Mouse (Mus musculus) hindbrain, embryonic 11.5 days (tissue): ENCODE results near the gene Klc1. TPM values are rescaled to one million over a fixed set of nuclear protein-coding genes. Genes with fewer than 3 reads are reported as not detected.
A peak's percentile ranks its signal among the peaks of the same experiment; 100 is the strongest.

Experiments
- ATAC-seq: fragments of 200-750 bp; cut with Nextera tagmentation; 2 replicates; pipeline ENCODE4 v1.8.0; 2017; ENCODE audit warnings: mild to moderate bottlenecking, moderate TSS enrichment, moderate library complexity; ENCODE audit not compliant: low FRiP score
- DNase-seq: peaks from one replicate; pipeline ENCODE4 v3.0.0-alpha.2; 2015; ENCODE audit warnings: low spot score
- H3K27ac ChIP-seq: fragments of 300-500 bp; sonication (generic); 2 replicates; pipeline ENCODE4 v1.5.1; 2014; ENCODE audit warnings: mild to moderate bottlenecking, low read depth, low read length
- H3K27me3 ChIP-seq: fragments of 300-500 bp; sonication (generic); 2 replicates; pipeline ENCODE4 v1.6.1; 2014; ENCODE audit warnings: mild to moderate bottlenecking, low read length, moderate library complexity, mixed read lengths; ENCODE audit not compliant: control insufficient read depth, insufficient read depth
- H3K36me3 ChIP-seq: fragments of 300-500 bp; sonication (generic); 2 replicates; pipeline ENCODE4 v1.6.1; 2014; ENCODE audit warnings: mild to moderate bottlenecking, low read length, moderate library complexity, mixed read lengths; ENCODE audit not compliant: control insufficient read depth, insufficient read depth
- H3K4me1 ChIP-seq: fragments of 300-500 bp; sonication (generic); replicated peaks from 2 replicates; pipeline ENCODE4 v1.6.1; 2014; ENCODE audit warnings: low read length, mixed read lengths; ENCODE audit not compliant: control insufficient read depth, insufficient read depth
- H3K4me2 ChIP-seq: fragments of 300-500 bp; sonication (generic); replicated peaks from 2 replicates; pipeline ENCODE4 v1.6.1; 2014; ENCODE audit warnings: mild to moderate bottlenecking, low read depth, low read length
- H3K4me3 ChIP-seq: fragments of 300-500 bp; sonication (generic); 2 replicates; pipeline ENCODE4 v1.5.1; 2014; ENCODE audit warnings: low read depth, low read length
- H3K9ac ChIP-seq: fragments of 300-500 bp; sonication (generic); 2 replicates; pipeline ENCODE4 v1.6.1; 2014; ENCODE audit warnings: low read depth, low read length
- H3K9me3 ChIP-seq: fragments of 300-500 bp; sonication (generic); 2 replicates; pipeline ENCODE4 v1.6.1; 2016; ENCODE audit warnings: low read length; ENCODE audit not compliant: control insufficient read depth
- WGBS: fragments of 180-500 bp; shearing (Covaris S2); extraction: QIAGEN DNeasy Blood & Tissue Kit; methylation state at CpG from one replicate; pipeline ENCODE4 v1.1.7; 2014; 5-methylcytosine and 5-hydroxymethylcytosine counted together
- polyA plus RNA-seq: library from polyadenylated mRNA; unstranded; fragments of >200 nt; fragmentation: Nextera tagmentation; extraction: Ambion mirVana; gene quantifications from 2 replicates; pipeline ENCODE4 v1.2.1, GENCODE M21; 2014

The Klc1 gene
- polyA plus RNA-seq, 1 experiment from 2014 or later, result 366 TPM

DNA sequence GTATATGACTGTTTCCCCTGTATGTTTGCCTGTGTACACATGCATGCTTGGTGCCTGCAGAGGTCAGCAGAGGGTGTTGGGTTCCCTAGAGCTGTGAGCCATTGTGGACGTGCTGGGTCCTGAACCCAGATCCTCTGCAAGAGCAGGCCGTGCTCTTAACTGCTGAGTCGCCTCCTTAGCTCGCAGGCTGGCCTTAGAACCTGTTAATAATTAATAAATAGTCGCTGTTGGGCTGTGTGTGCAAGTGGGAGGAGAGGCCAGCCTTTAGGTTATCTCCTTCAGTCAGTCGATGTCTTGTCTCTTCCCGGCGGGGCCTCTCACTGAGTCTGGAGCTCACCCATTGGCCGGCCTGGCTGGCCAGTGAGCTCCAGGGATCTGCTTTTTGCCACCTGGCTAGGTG, 58.3 kb downstream of the Klc1 start:
- WGBS, result 62% methylated on average over 9 of the region's 9 CpGs
- Histone ChIP-seq H3K36me3 (no peaks in the 10 kb centered on the region), H3K4me2 (no peak overlapping the region), H3K27me3 (no peaks in the 10 kb centered on the region), H3K4me3 (no peak overlapping the region), H3K9ac (no peak overlapping the region), H3K27ac (no peak overlapping the region), H3K9me3 (no peaks in the 10 kb centered on the region), H3K4me1 (peaks cover 12% of the 10 kb centered on the region)
- no peak for DNase-seq
- no peak for ATAC-seq

DNA sequence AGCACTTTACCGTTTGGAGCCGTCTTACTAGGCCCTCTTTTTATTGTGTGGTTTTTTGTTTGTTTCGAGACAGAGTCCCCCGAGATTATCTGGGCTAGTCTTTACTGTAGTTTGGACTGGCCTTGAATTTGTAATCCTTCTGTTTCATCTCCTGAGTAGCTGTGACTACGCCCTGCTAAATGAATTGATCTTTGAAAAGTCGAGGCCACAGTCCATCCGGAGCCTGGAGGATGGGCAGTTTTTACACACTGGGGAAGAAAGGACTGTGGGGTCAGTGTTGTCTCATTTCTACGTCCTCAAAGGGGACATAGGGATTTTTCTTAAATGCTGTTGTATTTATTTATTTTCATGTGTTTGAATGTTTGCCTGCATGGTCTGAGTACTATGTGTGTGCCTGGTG, 59.3 kb downstream of the Klc1 start:
- Histone ChIP-seq H3K4me3 (no peak overlapping the region), H3K9me3 (no peaks in the 10 kb centered on the region), H3K36me3 (no peaks in the 10 kb centered on the region), H3K9ac (no peak overlapping the region), H3K4me1 (peaks cover 10% of the 10 kb centered on the region), H3K4me2 (no peak overlapping the region), H3K27ac (no peak overlapping the region), H3K27me3 (no peaks in the 10 kb centered on the region)
- 93% methylated on average over 8 of the region's 8 CpGs for WGBS
- ATAC-seq (no peak), DNase-seq (no peak)

DNA sequence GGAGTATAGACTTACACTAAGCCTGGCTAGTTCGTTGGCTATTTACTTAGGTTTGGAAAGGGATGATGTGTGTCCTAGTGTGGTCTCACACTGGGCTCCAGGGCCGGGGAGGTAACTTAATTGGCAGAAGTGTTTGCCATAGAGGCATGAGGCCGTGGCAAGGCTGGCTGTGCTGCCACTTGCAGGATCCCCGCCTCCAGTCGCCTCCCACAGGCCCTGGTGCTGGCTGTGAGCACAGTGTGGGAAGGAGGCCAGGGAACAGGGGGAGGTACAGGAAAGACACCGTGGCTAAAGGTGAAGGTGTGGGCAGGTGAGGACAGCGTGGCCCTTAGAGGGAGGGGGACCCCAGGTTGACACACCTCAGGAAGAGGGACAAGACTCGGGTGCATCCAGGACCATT, 61.3 kb downstream of the Klc1 start:
- Histone ChIP-seq H3K4me2 (no peak overlapping the region), H3K9me3 (no peaks in the 10 kb centered on the region), H3K4me1 (peaks cover 3% of the 10 kb centered on the region; the same call in 1 of the 2 replicates), H3K27me3 (no peaks in the 10 kb centered on the region), H3K9ac (no peak overlapping the region), H3K4me3 (no peak overlapping the region), H3K36me3 (no peaks in the 10 kb centered on the region), H3K27ac (no peak overlapping the region)
- 85% methylated on average over 8 of the region's 8 CpGs for WGBS
- DNase-seq (no peak), ATAC-seq (no peak)

DNA sequence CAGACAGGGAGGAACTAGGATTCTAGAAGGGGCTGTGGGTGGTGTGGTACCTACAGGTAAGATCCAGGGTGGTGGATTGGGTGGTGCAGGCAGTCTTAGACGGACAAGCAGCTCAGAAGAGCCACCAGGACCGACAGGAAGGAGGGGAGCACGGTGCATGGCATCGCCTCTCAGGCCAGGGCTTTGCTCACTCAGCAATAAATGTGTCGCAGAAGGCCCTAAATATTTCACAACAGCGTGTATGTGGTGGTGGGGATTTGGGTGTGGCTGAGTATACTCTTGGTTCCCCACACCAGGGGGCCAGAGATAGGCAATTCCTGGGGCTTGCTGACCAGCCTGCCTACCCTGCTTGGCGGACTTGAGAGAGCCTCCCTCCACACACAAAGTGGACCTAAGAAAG, 62.1 kb downstream of the Klc1 start:
- DNase-seq, result no peak
- H3K4me3 ChIP-seq, result no peak overlapping the region
- H3K4me2 ChIP-seq, result no peak overlapping the region
- no peaks in the 10 kb centered on the region for H3K27me3 ChIP-seq
- H3K4me1 ChIP-seq, result no peaks in the 10 kb centered on the region
- 86% methylated on average over 7 of the region's 7 CpGs for WGBS
- H3K27ac ChIP-seq, result no peak overlapping the region
- H3K9ac ChIP-seq, result no peak overlapping the region
- H3K36me3 ChIP-seq, result no peaks in the 10 kb centered on the region
- H3K9me3 ChIP-seq, result no peaks in the 10 kb centered on the region
- ATAC-seq, result no peak

- H3K9ac ChIP-seq, result no peak overlapping the region
- H3K4me3 ChIP-seq, result no peak overlapping the region
- H3K36me3 ChIP-seq, result no peaks in the 10 kb centered on the region
- H3K4me2 ChIP-seq, result no peak overlapping the region
- no peaks in the 10 kb centered on the region for H3K4me1 ChIP-seq
- H3K9me3 ChIP-seq, result no peaks in the 10 kb centered on the region
- no peak overlapping the region for H3K27ac ChIP-seq
- DNase-seq (no peak), ATAC-seq (no peak)
- no peaks in the 10 kb centered on the region for H3K27me3 ChIP-seq
- 72% methylated on average over 4 of the region's 4 CpGs for WGBS
Measured at GRCm38 (mm10) chr12:111821931-111822330, 63.3 kb downstream of the Klc1 start.

DNA sequence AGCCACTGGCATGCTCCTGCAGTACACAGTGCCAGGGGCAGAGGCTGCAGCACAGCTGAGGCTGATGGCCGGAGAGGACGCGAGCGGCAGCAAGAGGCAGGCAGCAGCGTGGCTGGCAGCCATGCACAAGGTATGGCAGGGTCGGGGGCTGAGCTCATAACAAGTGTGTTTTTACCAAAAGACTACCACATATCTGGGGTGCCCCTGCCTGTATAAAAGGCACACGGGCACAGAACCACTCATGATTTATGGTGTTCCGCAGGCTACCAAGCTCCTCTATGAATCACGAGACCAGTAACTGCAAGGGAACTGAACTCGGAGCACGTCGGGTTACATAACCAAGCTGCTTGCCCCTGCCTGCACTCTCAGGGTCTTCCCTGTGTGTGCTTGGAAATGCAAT, 68.9 kb downstream of the Klc1 start:
- no peaks in the 10 kb centered on the region; the same call in 1 of the 2 replicates for H3K36me3 ChIP-seq
- 91% methylated on average over 12 of the region's 12 CpGs for WGBS
- H3K9me3 ChIP-seq, result no peaks in the 10 kb centered on the region
- H3K4me1 ChIP-seq, result no peaks in the 10 kb centered on the region
- H3K4me2 ChIP-seq, result no peak overlapping the region
- DNase-seq, result no peak
- H3K9ac ChIP-seq, result no peak overlapping the region
- H3K4me3 ChIP-seq, result no peak overlapping the region
- H3K27ac ChIP-seq, result no peak overlapping the region
- H3K27me3 ChIP-seq, result no peaks in the 10 kb centered on the region
- ATAC-seq, result no peak

DNA sequence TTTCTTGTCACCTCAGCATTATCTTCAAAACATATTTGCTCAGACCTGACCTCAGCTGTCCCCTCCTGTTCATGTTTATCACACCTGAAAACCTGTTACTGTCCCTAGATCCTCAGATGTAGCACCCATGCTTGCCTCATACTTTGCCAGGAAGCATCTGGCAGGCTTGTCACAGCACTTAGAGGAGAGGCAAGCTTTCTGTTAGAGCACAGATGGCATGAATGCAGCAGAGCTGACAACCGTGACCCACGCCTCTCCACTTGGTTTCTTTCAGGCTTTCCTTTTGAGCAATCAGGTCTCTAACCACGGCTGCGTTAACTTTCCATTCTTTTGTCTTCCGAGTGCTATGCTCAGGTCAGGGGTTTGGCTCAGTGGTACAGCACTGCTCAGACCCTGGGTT, 70.8 kb downstream of the Klc1 start:
- Histone ChIP-seq H3K36me3 (no peaks in the 10 kb centered on the region; the same call in 1 of the 2 replicates), H3K27me3 (no peaks in the 10 kb centered on the region), H3K9me3 (no peaks in the 10 kb centered on the region), H3K4me1 (no peaks in the 10 kb centered on the region), H3K9ac (no peak overlapping the region), H3K27ac (peak overlapping the region; percentile 14; the same call in 1 of the 2 replicates), H3K4me2 (no peak overlapping the region), H3K4me3 (no peak overlapping the region)
- DNase-seq, result no peak
- WGBS, result 55% methylated on average over 5 of the region's 5 CpGs
- no peak for ATAC-seq

DNA sequence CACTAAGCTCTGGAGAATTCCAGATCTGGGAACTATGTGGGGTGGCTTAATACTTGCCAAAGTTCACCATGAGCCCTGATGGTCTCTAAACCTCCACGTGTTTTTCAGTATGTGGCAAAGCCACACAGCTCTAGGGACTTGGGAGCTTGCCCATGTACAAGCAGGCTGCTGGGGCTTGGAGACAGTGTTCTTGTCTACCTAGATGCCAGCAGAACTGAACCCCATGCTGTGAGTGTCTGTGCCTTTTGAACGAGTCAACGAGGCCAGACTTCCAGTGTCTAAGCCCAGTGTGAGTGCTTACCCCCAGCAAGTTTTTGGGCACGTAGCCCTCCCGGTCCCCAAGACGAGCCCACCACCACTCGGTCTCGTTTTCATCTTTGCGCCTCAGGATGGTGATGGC, 71.3 kb downstream of the Klc1 start:
- no peak overlapping the region for H3K9ac ChIP-seq
- H3K27ac ChIP-seq, result peak overlapping the region; percentile 14; the same call in 1 of the 2 replicates
- no peak overlapping the region for H3K4me2 ChIP-seq
- H3K4me3 ChIP-seq, result no peak overlapping the region
- 82% methylated on average over 9 of the region's 9 CpGs for WGBS
- ATAC-seq (no peak), DNase-seq (no peak)
- H3K4me1 ChIP-seq, result no peaks in the 10 kb centered on the region
- H3K36me3 ChIP-seq, result no peaks in the 10 kb centered on the region; the same call in 1 of the 2 replicates
- no peaks in the 10 kb centered on the region for H3K9me3 ChIP-seq
- H3K27me3 ChIP-seq, result no peaks in the 10 kb centered on the region

DNA sequence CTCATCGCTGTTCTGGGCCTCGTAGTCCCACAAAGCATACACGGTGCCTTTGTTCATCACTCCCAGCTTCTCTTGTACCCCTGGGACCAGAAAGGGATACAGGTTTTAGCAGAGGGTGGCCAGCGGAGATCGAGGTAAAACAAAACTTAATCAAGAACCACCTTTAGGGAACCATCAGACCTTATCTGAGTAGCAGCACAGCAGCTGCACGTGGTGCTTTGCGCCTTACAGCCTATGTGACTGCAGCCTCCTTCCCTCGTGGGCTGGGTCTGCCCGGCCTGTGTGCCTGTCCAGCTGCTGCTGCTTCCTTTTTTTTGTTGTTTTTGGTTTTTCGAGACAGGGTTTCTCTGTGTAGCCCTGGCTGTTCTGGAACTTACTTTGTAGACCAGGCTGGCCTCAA, 71.7 kb downstream of the Klc1 start:
- Histone ChIP-seq H3K4me3 (no peak overlapping the region), H3K4me1 (no peaks in the 10 kb centered on the region), H3K36me3 (no peaks in the 10 kb centered on the region; the same call in 1 of the 2 replicates), H3K4me2 (no peak overlapping the region), H3K9me3 (no peaks in the 10 kb centered on the region), H3K27ac (no peak overlapping the region), H3K9ac (no peak overlapping the region), H3K27me3 (no peaks in the 10 kb centered on the region)
- ATAC-seq (no peak), DNase-seq (no peak)
- 91% methylated on average over 10 of the region's 10 CpGs for WGBS
